Mouse (Mus musculus) heart, postnatal 14 days (tissue): ENCODE data around the gene Taok2. TPM values are rescaled to one million over a fixed set of nuclear protein-coding genes. Genes with fewer than 3 reads are reported as not detected.
A peak's percentile ranks its signal among the peaks of the same experiment; 100 is the strongest.

Experiments
- DNase-seq, 2 experiments: peaks; one replicate each; pipeline ENCODE4 v3.0.0; 2021 to 2022
- intact Hi-C: fragments of 180-260 bp; cut with DNase I; formaldehyde crosslinking; loops from one replicate; pipeline ENCODE4 v1.15.1; 2025
- total RNA-seq, 2 experiments: library from RNA; stranded (reverse); gene quantifications; 2 replicates each; pipeline ENCODE4 v1.2.3; 2021

Taok2 gene
- total RNA-seq, 2 experiments from 2014 or later: 61.4 to 61.7 TPM

DNA sequence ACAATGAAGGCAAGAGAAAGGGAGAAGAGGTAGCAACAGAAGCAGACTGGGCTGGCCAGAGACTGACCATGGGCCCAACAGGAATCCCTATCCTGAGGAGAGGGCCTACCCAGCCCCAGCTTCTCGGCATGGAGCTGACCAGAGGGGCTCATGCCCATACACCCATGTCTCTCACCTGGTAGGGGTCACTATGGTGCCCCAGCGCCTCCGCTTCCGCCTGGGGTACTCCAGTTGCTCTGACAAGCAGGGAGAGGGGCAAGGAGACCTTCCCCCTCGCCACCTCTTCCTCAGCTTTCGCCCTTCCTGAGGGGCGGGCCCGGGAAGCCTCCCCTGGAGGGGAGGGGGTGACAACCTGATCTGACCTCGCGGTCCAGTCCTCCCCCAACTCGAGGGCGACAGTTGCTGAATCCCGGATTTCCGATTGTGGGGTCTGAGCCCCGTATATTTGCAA lies 747 bp downstream of the Taok2 start:
- intact Hi-C loops: no loop called here
- DNase-seq: peak in 1 of 2 experiments; percentile 39

DNA sequence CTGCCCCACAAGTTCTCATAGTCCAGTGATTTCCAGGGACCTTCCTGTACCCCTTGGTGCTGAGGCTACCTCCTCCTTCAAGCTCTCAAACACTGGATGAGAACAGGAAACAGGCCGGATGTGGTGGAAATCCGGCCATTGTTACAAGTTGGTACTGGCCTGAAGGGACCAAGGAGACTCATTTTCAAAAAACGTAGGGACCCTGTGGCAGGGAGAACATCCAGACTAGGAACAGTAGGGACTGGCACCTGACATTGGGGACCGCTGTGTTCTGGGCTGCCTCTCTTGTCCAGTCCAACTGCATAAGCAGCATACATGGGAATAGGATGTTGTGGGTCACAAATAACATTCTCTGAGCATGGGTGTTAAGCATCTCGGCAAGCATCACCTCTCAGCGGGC lies 3.5 kb downstream of the Taok2 start:
- DNase-seq: peak in 1 of 2 experiments; percentile 38
- intact Hi-C loops: loop anchor here (2.0 kb wide), 1 partner anchor 16 kb away; no protein-coding TSS in a partner anchor

DNA sequence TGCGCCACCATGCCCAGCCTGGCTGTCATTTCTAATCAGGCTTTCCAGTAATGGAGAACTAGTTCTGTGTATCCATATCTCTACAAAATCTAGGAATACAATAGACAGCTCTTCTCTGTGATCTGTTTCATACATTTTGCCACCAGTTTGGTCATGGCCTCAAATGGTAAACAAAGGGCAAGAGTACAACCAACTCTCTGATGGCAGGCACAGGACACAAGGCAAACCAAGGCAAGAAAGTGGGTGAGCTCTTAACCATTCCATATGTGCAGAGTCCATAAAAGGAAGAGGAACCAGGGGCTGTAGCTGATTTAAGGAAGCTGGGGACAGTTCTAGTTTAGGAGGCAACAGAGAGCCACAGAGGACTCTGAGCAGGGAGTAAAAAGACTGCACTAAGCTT lies 7.3 kb downstream of the Taok2 start:
- no peak for DNase-seq
- intact Hi-C loops: no loop called here

DNA sequence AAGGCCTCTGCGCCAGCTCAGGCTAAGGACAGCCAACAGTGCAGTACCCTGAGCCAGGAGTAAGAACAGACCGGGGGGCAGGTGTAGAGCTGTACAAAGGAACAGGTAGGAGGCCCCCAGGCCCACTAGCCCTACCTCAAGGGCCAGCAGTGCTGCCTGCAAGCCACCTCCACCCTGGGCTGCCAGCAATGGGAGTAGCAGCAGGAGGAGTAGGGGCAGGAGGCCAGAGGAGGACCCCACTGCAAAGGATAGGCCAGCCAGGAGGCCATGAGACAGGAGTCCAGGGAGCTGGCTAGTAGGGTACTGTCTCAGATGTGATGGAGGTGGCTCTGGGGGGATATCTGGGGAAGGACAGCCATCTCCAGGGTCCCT lies 14.0 kb downstream of the Taok2 start:
- intact Hi-C loops: no loop called here

DNA sequence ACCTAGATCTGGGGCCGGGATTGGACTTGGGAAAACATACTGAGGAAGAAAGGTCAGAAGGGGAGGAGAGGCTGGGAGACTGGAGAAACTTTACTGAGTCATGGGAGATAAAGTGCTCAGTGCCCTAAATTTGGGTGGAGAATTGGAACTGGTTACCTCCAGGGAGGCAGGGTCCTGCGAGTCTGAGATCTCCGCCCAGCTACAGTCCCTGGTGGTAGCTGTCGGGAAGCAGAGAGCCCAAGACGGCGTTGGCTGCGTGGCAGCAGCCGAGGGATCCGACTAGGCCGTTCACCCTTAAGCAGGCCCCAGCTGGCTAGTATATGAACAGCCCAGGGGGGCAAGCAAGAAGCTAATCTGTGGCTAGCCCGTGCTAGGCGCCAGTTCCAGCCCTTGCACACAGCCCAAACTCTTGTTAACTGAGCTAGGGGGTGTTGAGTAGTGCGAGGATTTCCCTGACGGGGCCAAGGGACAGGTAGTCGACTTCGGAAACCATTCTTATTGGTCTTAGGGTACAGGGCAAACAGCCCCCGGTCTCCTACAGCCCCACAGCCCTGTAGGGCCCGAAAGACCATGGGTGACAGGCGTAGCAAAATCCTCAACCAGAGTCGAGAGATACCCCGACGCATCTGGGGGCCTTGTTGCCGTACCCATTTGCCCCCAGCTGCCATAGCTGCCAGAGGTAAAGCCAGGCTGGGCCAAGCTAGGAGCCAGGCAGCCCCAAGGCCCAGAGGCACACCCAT lies 14.6 kb downstream of the Taok2 start:
- DNase-seq: no peak

More for the DNA sequence above, 14.0 kb downstream of the Taok2 start:
- no peak for DNase-seq

DNA sequence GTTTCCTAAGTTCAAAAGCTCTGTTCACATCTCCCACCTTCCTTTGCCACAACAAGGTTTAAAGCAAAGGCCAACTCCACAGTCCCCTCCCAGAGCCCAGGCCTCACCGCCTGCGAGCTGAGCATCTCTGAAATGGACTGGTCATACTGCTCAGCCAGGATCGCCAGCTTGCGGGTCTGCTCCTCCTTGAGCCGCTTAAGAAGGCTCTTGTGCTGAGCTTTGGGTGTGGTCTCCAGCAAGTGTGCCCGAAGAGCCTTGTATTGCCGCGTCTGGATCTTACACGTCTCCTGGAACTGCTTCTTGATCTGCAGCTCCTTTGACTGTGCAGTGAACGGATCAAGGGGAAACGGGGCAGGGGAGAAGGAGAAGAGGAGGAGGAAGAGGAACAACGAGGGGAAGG lies 16.5 kb downstream of the Taok2 start:
- intact Hi-C loops: no loop called here
- no peak for DNase-seq

More for the DNA sequence above, 14.6 kb downstream of the Taok2 start:
- intact Hi-C loops: no loop called here

DNA sequence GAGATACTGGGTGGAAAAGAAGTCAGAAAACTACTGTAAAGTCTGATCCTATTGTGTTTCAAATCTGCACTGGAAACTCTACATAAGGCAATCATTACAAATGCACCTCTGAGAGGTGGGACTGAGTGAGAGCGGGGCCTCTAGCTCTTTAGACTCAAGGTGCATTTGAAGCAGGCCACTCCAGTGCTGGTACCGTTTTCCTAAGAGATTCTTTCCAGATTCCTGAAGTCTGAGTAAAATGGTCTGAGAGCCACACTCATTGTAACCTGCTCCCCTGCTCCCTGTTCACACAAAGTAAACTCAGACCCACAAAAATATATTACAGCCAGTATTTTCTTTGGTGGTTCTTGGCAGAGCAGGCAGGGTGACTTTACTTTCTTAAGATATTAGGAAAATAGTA lies 17.0 kb downstream of the Taok2 start:
- intact Hi-C loops: no loop called here
- DNase-seq: no peak

DNA sequence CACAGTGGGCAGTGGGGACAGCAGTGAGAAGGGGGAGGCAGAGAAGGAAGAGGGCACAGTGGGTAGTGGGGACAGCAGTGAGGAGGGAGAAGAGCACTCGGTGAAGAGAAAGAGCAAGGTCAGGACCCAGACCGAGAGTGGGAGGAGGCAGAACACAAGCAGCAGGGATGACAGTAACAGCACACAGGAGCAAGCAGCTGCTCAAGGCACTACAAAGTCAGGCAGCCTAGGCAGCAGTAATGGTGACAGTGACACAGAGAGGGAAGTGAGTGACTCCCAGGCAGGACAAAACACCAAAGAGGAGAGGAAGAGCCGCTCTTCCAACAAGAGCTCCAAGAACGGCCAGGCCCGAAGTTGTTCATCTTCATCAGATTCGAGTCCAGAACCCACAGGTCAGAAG lies 20.7 kb downstream of the Taok2 start:
- DNase-seq: no peak
- intact Hi-C loops: loop anchor here (2.0 to 5.0 kb wide), 2 partner anchors 17 to 34 kb away; no protein-coding TSS in a partner anchor

DNA sequence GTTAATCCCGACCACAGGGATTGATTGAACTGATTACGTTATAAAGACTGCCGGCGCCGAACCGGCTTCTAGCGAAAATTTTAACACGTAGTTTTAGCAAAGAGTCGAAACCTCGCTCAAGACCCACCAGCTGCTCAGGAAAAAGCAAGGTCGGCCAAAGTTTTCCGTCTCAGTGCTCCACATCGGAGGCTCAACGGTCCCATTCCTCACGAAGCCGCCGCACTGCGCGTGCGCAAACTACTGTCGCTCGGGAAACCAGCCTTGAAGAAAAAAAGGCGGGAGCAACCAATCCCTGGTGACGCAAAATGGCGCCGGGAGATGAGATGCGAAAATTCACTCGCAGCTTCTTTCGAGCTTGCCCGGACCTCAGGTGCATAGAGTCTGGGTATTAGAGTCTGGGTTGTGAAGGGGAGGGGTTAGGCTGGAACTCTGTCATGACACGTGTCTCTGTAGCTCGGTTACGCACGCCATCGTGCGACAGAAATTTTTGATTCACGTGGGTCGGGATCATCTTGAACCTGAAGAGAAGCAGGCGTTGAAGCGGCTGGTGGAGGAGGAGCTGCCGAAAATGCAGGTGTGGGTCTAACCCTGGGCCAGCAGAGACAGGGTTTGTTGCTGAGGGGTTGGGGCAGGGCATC lies 22.2 kb downstream of the Taok2 start, which contains the start of gene Ino80e:
TSS of gene Ino80e (minus strand) at position 231 of the 638 bp plus-strand sequence.
- intact Hi-C loops: loop anchor here (5.0 kb wide), 1 partner anchor 35 kb away; no protein-coding TSS in a partner anchor
- peak; percentile 95 for DNase-seq

DNA sequence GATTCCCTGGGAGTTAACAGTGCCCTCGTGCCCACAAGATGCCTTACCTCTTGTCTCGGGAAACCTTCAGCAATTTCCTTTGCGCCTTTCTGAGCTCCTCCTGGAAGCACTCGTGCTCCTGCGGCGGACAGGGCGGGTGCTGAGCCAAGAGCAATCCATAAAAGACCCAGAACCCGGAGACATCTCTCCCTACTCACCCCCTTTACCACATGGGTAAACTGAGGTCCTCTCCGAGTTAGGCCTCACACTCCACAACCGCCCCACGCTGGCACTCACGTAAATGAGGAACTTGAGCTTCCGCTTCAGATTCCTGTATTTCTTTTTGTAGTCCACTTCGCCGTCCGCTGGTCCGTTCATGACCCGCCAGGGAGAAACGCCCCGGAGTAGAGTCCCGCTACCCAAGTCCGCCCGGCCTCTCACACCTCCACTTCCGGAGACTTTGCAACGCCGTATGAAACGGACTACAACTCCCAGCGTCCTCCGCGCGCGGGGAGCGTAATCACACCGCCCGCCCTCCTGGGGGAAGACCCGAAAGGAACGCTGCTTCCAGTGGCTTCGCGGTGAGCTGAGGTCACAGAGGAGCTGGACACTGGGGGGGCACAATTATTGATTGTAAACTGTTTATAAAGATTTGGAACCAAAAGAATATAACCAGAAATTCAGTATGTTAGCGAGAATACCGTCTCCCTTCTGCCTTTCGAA lies 22.9 kb downstream of the Taok2 start, which contains the start of gene Hirip3:
TSS of gene Hirip3 (plus strand) at position 544 of the 702 bp plus-strand sequence.
- peak; percentile 93 to 96 for DNase-seq
- intact Hi-C loops: loop anchor here (5.0 kb wide), 1 partner anchor 36 kb away; no protein-coding TSS in a partner anchor

DNA sequence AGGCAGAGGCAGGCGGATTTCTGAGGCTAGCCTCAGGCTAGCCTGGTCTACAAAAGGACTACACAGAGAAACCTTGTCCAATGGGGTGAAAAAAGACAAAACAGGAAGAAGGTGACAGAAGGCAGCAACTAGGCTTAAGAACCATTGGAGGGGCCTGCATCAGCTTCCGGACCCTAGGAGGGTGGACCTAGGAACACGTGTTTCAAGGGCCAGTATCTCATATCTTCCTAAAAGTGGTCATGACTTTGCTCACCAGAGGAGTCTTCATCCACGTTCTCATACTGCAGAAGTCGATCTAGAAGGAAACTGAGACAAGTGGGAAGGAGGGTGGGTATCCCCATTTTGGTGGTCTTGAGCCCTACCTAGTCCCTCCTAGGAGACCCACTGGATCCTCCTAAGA lies 23.5 kb downstream of the Taok2 start:
- intact Hi-C loops: loop anchor here (5.0 kb wide), 1 partner anchor 36 kb away; no protein-coding TSS in a partner anchor
- no peak for DNase-seq

DNA sequence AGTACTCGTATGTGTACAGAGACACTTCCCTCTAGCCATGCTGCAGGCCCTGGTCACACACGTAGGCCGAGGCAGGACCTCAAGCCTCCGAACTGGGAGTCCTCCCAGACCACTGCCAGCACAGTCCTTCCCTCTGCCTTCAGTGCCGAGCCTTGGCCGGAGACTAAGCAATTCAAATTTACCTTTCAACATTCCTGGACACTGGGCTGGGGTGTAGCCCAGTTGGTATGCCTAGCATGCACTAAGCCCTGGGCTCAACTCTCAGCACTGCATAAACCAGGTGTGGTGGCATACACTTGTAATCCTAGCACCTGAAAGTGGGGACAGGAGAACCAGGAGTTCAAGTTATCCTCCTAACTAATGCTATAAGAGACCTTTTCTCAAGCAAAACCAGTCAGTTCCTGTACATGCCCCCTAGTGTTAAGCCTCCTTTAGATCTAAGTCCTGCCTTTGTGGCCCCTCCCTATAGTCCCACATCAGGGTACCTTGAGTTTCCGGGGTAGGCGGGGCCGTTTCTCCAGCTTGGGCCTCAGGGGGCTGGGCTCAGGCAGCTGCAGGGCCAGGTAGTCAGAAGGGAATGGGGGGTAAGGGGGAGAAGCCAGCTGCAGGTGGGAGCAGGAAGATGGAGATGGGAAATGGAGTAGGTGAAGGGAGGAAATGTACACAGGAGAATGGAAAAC lies 27.6 kb downstream of the Taok2 start:
- intact Hi-C loops: no loop called here
- DNase-seq: no peak

DNA sequence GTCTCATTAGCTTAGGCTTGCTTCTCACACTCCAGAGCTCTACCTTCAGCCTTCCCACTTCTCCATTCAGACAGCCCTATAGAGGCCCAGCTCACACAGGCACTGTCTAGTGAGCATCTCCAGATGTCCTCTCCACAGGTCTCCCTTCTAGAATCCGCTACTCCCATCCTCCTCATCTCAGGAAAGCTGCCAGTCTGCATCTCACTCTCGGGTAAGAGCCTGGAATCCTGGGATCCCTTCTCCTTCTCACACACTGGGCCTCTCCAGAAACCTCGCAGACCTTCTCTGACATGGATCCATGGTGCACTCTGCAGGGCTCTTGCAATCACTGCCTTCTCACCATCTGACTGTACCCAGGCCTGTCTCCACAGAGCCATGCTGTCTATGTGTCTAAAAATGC lies 28.9 kb downstream of the Taok2 start:
- DNase-seq: no peak
- intact Hi-C loops: no loop called here

DNA sequence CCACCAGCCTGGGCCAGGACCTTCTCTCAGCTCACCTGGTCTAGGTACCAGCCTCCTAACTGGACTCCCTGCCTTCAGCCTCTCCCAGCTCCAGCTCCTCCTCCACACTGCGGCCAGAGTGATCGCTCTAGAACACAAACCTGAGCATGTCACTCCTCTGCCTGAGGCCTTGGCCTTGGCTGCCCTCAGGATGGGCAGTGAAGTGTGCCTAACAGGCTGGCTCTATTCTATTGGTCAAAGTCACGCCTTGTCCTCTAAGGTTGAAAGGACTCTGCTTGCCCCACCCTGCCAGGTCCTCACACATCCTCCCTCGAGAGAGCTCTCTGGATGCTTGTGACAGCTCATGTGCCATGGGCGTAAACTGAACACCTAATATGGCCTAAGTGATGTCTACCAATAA lies 31.0 kb downstream of the Taok2 start:
- DNase-seq: no peak

DNA sequence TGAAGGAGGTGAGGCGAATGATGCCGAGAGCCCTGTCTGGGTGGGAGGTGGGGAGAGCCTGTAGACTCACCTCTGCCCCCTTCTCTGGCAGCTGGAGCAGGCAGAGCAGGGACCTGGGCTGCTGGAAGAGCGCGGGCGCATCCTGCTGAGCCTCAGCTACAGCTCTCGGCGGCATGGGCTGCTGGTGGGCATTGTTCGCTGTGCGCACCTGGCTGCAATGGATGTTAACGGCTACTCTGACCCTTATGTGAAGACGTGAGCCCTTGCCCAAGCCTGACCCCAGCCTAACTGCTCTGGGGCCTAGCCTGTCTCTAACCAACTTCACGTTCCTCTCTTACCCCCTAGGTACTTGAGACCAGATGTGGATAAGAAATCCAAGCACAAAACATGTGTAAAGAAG lies 33.3 kb downstream of the Taok2 start:
- intact Hi-C loops: no loop called here

More for the DNA sequence above, 31.0 kb downstream of the Taok2 start:
- intact Hi-C loops: no loop called here

DNA sequence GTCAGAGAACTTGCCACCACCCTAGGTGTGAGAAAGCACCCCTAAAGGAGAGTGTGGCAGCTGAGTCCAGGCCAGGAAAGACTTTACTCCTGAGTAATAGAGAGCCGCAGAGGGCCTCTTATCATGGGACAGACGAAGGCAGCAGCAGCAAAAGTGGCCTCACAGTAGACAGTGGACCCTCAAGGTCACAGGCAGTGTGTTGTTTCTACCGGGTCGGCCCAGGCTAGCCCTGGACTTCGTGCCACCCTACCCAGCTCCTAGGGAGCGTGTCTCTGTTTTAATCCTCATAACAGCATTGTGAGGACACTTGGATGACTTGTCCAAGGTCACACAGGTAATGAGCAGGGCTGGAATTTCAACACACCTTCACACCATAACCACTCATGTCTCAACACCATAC lies 34.3 kb downstream of the Taok2 start:
- intact Hi-C loops: no loop called here
- no peak for DNase-seq

More for the DNA sequence above, 33.3 kb downstream of the Taok2 start:
- no peak for DNase-seq

DNA sequence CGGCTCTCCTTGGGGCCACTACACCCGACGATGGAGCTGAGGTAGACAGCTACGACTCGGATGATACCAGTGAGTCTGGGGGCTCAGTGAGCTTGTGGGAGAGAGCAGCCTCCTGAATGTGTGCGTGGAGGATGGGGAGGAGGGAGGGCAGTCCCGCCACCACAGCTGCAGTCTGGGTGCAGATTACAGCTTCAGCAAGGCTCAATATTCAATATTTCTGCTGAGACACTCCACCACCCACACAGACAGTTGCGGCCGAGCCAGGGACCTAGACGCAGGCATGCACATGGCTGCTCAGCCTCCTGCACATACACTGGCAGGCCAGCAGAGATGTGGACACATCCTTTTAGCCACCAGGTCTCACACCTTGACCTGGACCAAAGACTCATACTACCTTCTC lies 35.7 kb downstream of the Taok2 start:
- DNase-seq: no peak
- intact Hi-C loops: no loop called here

DNA sequence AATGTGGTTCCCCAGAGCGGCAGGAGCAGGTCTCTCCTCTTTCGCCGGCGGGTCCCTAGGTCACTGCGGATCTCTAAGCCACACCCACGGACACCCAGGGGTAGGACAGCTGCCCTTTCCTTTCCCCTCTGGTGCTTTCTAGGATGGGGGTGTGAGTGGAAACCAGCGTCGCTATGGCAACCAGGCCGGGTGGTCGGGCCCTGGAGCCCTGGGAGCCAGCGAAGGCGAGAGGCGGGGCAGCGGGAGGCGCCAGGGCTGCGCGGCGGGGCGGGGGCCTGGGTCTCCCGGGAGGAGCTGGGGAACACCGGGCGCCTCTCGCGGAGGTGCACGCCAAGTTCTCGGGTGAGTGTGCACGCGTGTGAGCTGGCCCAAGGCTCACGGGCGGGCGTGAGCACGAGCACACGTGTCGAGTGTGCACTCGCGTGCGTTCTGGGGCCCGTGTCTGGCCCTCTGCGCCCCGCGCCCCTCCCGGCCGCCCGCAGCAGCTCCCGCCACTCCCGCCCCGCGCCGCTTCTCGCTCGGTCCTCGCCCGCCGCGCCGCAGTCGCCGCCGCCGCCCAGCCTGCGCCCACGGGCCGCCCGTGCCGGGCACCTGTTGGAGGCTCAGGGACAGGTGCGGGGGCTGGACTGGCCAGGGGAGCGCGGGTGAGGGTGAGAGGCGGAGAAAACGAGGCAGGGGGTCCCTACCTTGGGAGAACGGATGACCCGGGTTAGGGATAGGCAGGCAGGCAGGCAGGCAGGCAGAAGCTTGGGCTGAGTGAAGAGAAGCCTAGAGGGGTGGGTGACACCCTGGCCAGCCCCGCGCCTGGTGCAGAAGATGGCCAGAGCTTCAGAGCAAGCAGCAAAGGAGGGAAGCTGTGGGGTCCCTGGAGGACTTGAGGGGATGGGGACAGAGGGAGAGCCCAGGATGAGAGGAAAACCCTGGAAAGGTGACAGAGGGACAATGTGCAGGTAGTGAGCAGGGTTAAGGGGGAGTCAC lies 36.8 kb downstream of the Taok2 start:
- intact Hi-C loops: no loop called here
- no peak for DNase-seq

DNA sequence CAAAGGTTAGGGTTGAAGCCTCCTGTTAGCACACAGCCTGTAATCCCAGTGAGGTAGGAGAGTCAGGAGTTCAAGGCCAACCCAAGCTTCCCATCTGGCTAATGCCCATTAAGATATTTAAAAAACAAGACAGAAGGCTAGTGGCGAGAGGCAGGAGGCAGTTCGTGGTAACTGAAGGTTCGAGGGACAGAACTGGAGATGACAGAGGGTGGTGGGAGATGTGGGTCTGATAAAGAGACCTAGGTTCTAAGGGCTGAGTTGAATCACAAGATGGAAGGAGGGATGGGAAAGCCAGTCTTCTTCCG lies 37.4 kb downstream of the Taok2 start, which contains the start of gene Doc2a:
TSS of gene Doc2a (plus strand) at position 301 of the 305 bp plus-strand sequence.
- DNase-seq: no peak

More for the DNA sequence above, 37.4 kb downstream of the Taok2 start, which contains the start of gene Doc2a:
- intact Hi-C loops: no loop called here
